Mouse (Mus musculus): ENCODE measurements around the gene Map3k14.
"Not testable (repeated sequence)": the region's sequence is repeated elsewhere in the genome, so short reads cannot be mapped to it uniquely, and the experiment has no call there.

Gene Map3k14

DNA sequence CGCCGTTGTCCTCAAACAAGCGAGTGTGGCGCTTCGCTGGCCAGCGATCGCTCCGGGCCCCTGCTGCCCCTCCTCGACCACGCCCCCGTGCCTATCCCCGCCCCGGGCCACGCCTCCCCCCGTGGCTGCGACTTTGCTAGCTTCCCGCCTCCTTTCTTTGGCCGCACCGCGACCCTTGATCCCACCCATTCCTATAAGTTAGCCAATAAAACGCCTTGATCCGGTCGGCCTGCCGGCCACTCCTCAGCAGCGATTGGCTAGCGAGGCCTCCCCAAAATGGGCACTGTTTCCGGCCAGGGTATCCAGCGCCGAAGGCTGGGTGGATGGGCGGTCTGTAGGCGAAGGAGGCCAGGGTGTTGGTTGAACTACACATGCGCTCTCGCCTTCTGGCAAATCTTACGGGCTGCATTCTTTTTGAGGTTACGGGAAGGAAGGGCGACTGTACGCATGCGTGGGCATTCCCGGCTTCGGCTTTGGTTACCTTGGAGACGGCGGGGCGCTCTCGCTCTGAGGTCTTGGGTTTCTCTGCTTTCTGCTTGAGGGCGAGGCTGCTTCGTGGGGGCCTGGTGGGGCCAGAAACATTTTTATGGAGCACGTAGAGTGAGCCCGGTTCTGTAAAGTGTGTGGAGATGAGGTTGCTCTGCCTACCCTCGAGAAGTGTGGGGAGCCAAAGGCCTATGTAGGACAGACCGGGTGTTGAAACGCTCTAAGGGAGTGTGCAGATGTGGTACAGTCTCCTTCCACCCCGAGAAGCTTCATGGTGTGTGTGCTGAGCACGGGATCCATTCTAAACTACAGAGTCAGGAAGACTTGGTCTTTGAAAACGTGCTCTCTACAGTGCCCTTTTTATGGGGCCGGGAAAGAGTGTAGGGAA, at the start of gene Map3k14:
Gene Map3k14, minus strand, starts transcription at position 127 of the 874 bp plus-strand sequence.
- peak; percentile 94 for ATAC-seq (ENCODE audit: low TSS enrichment)

DNA sequence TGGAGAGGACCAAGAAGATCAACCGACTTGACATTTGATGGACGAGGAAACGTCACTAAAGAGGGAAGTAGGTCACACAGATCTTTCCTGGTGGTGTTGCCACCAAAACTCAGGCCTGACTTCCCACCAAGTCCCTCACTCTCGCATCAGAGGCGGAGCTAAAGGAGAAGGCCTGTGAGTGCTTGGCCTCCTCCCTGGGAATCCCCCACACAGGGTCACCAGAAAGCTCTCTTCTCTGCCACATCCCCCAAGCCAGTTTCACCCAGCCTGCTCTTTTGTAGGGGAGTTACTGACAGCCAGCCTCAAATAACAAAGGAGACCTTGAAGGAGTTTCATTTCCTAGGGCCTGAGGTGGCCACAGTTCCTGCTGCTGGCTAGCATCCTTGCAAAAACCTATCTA, 48.1 kb upstream of the Map3k14 start:
- ATAC-seq (ENCODE audit: low TSS enrichment) = no peak

DNA sequence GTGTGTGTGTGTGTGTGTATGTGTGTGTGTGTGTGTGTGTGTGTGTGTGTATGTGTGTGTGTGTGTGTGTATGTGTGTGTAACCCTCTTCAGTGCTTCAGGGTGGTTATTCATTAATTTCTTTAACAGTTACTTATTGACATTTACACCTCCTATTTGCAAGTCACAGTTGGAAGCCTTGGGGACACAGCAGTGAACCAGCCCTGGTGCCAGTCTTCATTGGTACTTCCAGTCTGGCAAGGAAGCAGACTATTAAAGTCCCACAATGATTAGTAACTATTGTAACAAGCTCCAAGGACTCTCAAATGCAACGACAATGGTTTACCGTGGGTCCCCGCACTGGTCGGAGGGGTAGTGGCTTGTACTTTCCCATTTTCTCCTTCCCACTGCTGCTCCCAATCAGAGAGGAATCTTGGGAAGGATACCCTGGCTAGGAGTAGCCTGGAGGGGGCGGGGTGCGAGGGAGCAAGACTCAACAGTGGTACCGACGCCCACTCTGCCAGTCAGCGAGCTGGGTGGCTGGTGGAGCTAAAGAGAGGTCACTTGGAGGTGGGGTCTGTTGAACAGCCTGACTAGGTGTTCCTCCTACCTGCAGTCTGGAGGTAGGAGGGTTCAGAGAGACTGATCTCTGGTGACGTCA, 47.6 kb upstream of the Map3k14 start:
- ATAC-seq (ENCODE audit: low TSS enrichment) = no peak

DNA sequence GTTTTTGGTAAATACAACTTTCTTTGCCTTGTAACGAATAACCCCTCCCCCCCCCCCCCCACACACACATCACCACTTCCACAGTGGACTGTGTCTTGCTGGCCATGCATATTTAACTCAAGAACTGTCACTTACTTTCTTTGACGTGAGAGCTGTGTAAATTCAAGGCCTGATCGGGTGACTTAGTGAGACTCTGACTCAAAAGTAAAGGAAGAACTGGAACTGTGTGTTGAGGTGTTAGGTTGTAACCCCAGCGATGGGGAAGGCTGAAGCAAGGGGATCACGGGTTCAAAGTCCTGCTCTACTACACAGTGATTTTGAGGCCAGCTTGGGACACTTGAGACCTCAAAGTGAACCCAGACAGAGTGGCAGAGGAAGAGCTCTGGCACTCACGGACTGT, 46.3 kb upstream of the Map3k14 start:
- ATAC-seq (ENCODE audit: low TSS enrichment) = no peak

DNA sequence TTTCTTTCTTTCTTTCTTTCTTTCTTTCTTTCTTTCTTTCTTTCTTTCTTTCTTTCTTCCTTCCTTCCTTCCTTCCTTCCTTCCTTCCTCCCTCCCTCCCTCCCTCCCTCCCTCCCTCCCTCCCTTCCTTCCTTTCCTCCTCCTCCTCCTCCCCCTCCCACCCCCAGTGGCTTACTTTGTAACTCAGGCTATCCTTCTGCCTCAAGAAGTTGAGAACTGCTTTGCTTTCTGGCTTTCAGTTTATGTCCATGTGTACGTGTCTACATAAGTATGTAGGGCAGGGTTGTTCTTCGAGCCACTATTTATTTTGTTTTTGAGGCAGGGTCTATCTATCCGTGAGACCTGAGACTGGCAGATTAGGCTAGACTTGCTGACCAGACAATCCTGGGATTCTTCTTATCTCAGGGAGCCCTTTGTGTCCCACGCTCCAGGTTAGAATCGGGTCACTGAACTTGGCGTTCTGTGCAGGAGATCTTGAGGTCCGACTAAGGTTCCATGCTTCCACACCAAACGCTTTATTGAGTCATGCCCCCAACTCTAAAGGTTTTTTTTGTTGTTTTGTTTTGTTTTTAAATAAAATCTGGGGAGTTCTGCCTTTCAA, 45.5 kb upstream of the Map3k14 start:
- ATAC-seq (ENCODE audit: low TSS enrichment) = no peak

DNA sequence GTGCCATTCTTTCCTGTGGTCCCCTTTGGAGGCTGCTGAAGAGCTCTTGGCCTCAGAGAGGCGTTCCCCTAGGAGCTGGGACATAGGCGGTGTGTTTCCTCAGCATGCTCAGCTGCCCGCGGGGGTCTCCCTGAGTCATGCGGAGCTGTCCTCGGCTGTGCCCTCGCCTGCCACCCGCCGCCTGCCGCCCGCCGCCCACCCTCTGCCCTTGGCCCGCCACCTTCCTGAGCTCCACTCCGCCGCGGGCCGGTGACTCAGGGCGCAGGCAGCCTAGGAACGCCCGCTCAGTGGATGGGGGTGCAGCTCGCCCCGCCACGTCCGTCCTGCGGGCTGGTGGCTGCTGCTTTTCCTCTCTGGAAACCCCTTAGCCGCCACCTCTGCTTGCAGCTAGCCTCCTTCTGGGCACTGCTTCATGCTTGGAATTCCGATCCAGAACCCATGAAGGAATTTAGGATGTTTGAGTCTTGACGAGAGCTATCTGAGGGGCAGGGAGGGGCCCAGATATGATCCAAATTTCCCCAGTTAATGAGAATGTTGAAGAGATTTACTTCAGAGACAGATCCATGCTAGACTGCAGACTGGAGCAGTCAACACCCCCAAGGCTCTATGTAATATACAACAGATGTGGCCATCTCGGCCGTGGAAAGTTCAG, 44.8 kb upstream of the Map3k14 start:
- ATAC-seq (ENCODE audit: low TSS enrichment) = no peak

DNA sequence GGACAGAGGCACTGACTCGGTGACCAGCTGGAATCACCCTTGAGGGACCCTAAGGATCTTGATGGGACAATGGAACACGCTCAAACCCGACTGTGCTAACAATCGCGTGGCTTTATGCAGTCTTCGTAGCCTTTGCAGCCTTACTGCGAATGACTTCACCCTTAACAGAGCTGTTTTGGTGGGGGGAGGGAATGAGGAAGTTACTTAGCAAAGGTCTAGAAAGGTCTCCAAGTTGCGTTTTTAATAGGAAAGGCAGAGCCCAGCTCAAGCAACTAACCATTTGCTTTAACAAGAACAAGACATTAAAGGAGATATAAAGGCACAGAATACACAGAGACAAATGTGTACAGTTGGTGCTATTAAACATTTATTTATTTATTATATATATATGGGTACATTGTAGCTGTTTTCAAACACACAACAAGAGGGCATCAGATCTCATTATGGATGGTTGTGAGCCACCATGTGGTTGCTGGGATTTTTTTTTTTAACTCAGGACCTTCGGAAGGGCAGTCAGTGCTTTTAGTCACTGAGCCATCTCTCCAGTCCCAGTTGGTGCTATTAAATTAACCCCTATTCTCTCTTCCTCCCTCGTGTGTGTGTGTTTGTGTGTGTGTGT, 42.8 kb upstream of the Map3k14 start:
- no peak for ATAC-seq (ENCODE audit: low TSS enrichment)

DNA sequence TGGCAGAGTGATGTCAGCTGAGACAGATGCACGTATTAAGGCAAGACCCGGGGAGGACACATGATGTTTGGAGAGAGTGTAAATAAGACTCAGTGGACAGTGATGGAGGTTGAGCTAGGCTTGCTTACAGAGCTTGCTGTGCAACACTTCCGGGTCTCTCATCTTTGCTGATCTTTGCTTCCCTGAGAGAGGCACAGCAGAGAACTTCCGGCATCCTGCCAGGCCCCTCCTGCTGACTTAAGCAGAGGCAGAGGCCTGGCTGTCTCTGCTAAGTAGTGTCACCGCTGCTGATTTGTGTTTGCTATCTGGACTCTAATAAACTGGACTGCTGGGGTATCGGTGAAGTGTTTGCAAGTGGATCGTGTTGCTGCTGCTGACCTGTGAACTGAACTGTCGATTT, 40.6 kb upstream of the Map3k14 start:
- no peak for ATAC-seq (ENCODE audit: low TSS enrichment)

DNA sequence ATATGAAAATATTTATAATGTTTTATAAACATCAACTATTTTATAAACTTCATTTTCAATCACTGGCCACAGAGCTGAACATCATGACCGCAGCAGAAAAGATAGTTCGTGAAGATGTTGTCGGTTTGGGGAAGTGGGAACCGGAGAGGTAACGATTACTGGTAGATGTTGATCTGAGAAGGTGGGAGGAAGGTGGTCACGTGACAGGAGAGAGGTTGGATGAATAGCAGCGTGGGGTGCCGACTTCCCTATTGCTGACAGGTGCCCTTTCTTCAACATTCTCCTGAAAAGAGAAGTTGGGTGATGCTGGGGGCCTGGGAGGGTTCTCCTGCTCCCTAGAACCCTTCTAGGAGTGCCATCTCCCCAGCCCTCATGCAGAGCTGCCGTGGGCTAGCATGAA, 37.3 kb upstream of the Map3k14 start:
- ATAC-seq (ENCODE audit: low TSS enrichment) = no peak

DNA sequence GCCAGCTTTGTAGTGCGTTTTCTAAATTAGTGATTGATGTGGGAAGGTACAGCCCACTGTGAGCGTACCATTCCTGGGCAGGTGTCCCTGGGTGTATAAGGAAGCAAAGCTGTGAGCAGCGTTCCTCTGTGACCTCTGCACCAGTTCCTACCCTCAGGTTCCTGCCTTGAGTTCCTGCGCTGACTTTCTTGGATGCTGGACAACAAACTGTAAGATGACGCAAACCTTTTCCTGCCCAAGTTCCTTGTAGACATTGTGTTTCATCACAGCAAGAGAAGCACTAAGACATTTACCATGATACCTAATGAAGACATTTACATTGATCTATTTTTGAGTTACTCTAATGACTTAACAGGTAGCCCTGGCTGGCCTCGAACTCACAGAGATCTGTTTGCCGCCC, 27.5 kb upstream of the Map3k14 start:
- no peak for ATAC-seq (ENCODE audit: low TSS enrichment)

DNA sequence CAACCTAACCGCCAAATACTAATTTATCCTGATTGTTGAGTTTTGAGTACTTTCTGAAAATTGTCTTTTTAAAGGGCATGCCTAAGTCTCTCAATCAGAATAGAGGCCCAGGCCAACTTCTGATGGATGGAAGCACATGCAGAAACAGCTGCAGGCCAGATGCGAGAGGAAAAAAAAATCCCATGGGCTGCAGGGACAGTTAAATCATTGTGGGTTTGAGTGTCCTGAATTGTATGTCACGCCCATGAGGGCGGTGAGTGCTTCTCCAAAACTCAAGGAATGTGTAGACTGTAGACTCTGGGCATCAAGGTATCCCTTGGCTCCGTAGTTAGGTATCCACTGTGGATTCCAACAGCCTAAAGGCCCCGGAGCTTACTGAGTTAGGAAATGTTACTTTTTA, 26.8 kb upstream of the Map3k14 start:
- no peak for ATAC-seq (ENCODE audit: low TSS enrichment)

DNA sequence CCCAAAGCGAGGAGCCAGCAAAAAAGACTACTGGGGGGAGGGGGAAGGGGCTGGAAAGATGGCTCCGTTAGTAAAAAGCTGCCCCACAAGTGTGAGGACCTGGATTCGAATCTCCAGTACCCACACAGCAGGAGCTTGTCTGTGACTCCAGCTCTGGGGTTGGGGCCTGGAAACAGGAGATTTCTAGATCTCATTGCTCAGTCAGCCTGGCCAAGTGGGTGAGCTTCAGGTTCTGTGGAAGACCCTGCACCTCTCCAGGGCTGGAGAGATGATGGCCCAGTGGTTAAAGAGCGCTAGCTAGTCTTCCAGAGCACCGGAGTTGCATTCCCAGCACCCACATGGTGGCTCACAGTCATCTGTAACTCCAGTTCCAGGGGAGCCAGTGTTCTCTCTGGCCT, 25.6 kb upstream of the Map3k14 start:
- ATAC-seq (ENCODE audit: low TSS enrichment) = no peak

DNA sequence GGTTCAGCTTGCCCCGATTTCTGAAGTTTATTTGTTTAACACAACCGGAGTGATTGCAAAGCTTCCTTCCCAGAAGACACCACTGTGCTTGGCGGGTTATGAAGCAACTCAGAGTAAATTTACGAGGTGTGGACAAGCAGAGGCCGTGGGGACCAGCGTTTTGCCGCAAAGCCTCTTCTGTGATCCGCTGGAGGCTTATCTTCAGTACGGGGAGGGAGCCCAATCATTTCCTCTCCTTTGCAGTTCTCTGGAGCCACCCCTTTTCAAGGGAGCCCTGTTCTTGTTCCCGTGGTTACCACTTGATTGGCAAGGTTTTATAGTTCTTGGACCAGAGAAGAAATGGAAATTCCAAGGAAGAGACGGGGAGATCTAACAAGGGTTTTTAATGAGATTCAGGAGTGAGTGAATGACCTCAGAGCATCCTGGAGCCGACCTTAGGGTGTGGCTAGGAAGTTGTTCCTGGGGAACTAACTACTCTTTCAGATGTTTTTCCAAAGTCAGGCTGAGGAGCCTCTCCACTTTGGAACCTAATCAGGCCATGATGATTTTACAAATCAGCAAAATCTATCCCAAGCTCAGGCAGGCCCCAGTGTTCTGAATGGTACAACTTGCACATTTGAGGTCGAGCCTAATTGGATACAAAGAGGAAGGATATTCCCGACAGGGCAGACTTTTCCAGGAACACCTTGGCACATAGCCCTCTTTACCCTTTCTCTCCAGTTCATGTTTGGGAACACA, 25.0 kb upstream of the Map3k14 start:
- no peak for ATAC-seq (ENCODE audit: low TSS enrichment)

DNA sequence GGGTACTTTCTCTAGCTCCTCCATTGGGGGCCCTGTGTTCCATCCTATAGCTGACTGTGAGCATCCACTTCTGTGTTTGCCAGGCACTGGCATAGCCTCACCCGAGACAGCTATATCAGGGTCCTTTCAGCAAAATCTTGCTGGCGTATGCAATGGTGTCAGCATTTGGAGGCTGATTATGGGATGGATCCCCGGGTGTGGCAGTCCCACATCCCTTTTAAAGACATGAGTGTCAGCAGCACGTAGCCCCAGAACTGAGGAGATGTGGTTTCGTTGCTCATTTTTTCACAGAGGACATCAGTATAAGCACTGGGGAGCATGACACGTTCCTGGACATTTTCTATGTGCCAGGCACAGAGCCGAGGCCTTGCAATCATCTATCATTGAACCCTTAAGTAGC, 23.6 kb upstream of the Map3k14 start:
- ATAC-seq (ENCODE audit: low TSS enrichment) = not testable (repeated sequence)

DNA sequence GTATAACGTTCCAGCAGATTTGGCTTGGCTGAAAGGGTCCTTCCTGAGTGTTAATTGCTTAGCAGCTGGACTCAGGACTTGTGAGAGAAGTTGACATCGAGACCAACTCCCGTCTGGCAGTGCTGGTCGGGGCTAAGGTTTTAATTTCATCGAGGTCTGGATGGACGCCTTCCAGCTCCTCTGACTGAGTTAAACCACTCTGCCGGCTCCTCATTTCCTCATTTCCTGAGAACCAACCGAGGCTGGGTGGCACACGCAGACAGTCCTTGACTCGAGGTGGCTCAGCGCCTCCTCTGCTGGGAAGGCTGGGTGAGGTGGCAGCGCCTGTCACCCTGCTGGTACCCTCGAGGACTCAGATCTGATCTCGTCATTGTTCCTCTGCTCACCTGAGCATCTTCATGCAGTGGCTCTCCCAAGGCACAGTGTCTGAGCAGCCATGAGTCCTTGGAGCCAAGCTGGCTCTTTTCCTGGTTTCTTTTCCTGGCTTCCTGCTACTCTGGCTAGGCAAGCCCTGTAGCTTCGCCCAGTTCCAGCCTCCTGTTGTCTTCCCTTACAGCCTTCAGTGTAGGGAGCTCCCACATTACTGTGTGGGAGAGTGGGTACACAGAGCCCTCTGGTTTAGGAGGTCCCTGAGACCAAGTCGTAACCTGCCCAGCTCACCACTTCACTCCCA, 21.2 kb upstream of the Map3k14 start:
- ATAC-seq (ENCODE audit: low TSS enrichment) = no peak

DNA sequence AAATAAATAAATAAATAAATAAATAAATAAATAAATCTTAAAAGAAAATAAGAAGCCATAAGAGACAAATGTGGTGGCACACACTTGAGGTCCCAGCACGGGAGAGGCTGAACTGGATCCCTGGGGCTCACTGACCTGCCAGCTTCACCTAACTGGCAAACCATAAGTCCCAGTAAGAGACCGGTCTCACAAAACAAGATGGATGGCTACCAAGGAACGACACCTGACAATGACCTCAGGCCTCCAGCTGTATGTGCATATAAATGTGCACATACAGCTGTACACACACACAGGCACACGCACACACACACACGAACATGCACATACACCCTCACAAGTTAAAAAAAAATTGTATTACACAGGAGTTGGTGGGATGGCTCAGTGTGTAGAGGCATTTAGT, 19.6 kb upstream of the Map3k14 start:
- no peak for ATAC-seq (ENCODE audit: low TSS enrichment)

DNA sequence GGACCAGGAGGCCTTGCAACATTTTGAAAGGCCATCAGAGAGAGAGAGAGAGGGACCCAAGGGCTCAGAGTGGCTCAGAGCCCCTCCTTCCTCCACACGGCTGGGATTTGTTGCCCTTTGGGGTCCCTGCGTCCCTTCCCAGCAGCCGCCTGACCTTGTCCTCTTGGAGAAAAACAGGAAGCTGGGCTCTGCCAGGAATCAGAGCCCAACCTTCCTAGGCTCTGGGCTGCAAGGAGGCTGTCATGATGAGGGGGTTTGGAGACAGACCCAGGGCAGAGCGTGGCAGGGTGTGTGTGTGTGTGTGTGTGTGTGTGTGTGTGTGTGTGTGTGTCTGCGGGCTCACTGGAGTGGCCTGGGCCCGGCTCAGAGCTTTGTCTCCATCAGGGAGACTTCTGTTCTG, 18.7 kb upstream of the Map3k14 start:
- ATAC-seq (ENCODE audit: low TSS enrichment) = no peak

DNA sequence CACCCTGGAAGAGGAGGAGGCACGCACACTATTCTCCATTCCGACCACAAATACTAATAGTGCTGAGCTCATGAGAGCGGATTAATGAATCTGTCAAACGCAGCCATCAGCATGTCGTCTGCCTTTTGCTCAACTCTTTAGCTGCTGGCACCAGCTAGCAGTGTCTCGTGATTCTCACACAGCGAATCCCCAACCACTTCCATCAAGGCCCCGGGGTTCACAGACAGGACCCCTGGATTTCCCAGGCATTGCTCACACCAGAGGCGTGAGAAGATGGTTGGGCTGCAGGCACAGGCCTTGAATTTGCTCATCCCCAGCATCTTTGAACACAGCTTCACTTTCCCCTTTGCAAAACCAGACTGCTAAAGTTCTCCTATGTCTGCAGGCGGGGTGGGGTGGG, 18.0 kb upstream of the Map3k14 start:
- no peak for ATAC-seq (ENCODE audit: low TSS enrichment)

DNA sequence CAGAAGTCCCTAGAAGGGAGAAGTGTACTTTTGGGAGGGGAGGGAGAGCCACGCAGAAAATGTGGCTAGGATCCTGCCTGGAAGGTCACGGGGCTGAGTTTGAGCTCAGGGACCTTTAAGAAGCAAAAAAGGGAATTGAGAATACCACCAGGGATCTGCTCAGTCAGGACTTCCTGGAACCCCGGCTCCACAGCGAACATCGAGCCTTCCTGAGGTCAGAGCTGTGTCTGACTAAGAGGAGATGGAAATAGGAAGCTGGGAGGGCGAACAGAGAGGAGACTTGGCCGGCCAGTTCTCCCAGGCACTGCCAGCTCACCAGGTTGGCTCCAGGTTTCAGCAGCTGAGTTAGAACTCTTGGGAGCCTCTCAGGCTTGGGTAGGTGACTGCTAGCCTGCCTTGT, 14.5 kb upstream of the Map3k14 start:
- ATAC-seq (ENCODE audit: low TSS enrichment) = no peak

DNA sequence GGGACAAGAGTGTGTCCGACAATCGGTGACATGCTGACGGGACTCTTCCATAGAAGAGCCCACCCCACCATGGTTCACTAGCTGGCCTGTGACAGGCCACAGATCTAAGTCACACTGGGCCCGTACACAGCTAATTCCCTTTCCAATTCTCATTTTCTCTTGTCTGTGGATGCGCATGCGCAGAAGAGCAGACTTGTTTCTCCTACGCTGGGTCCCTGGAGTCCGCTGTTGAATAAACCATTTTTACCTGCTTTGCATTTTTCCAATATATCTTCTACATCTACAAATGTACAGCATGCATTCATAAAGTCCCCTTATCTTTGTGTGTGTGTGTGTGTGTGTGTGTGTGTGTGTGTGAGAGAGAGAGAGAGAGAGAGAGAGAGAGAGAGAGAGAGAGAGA, 9.2 kb upstream of the Map3k14 start:
- no peak for ATAC-seq (ENCODE audit: low TSS enrichment)

DNA sequence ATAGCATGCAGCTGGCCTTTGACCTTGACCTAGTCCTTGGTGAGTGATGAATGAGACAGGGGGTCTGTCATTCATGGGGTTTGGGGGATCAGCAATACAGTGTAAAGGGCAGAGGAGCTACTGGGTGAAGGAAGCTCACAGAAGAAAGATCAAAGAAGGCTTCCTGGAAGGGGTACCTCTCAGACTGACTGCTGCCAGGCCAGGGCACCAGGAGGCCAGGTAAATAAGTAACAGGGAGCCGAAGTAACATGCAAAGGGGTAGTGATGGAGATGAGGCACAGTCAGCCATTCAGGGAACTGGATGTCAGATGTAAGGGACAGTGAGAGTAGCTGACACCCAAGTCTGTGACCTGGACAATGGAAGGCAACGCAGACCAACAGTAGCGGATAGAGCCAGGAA, 5.6 kb upstream of the Map3k14 start:
- no peak for ATAC-seq (ENCODE audit: low TSS enrichment)
